Mouse (Mus musculus): ENCODE data around the gene Traf1. TPM values are rescaled to one million over a fixed set of nuclear protein-coding genes. Genes with fewer than 3 reads are reported as not detected.

Gene Traf1
- polyA plus RNA-seq, 1 experiment = 6.4 TPM

GRCm38 (mm10) chr2:34966243-34966934, 4.8 kb upstream of the Traf1 start:
- DNase-seq (ENCODE audit: low read depth) = no peak

GRCm38 (mm10) chr2:34965806-34966205, 4.2 kb upstream of the Traf1 start:
- DNase-seq (ENCODE audit: low read depth) = no peak

GRCm38 (mm10) chr2:34965293-34965692, 3.7 kb upstream of the Traf1 start:
- DNase-seq (ENCODE audit: low read depth) = no peak

- DNase-seq (ENCODE audit: low read depth) = no peak
Measured at GRCm38 (mm10) chr2:34964651-34965050, 3.1 kb upstream of the Traf1 start.

- DNase-seq (ENCODE audit: low read depth) = no peak
Measured at GRCm38 (mm10) chr2:34964230-34964629, 2.7 kb upstream of the Traf1 start.

GRCm38 (mm10) chr2:34963371-34963956, 1.9 kb upstream of the Traf1 start:
- DNase-seq (ENCODE audit: low read depth) = no peak

- DNase-seq (ENCODE audit: low read depth) = no peak
Measured at GRCm38 (mm10) chr2:34962893-34963292, 1.3 kb upstream of the Traf1 start.

GRCm38 (mm10) chr2:34962211-34962610, 639 bp upstream of the Traf1 start:
- no peak for DNase-seq (ENCODE audit: low read depth)

- DNase-seq (ENCODE audit: low read depth) = no peak
Measured at GRCm38 (mm10) chr2:34960966-34961365, 606 bp downstream of the Traf1 start.

- no peak for DNase-seq (ENCODE audit: low read depth)
Measured at GRCm38 (mm10) chr2:34960466-34960865, 1.1 kb downstream of the Traf1 start.

- DNase-seq (ENCODE audit: low read depth) = no peak
Measured at GRCm38 (mm10) chr2:34958582-34958981, 3.0 kb downstream of the Traf1 start.

GRCm38 (mm10) chr2:34958036-34958435, 3.5 kb downstream of the Traf1 start:
- no peak for DNase-seq (ENCODE audit: low read depth)

GRCm38 (mm10) chr2:34957405-34957804, 4.2 kb downstream of the Traf1 start:
- DNase-seq (ENCODE audit: low read depth) = no peak

- DNase-seq (ENCODE audit: low read depth) = no peak
Measured at GRCm38 (mm10) chr2:34956941-34957340, 4.6 kb downstream of the Traf1 start.

GRCm38 (mm10) chr2:34954344-34954743, 7.2 kb downstream of the Traf1 start:
- no peak for DNase-seq (ENCODE audit: low read depth)

GRCm38 (mm10) chr2:34953547-34954116, 7.9 kb downstream of the Traf1 start:
- no peak for DNase-seq (ENCODE audit: low read depth)

GRCm38 (mm10) chr2:34953018-34953417, 8.6 kb downstream of the Traf1 start:
- DNase-seq (ENCODE audit: low read depth) = no peak

- DNase-seq (ENCODE audit: low read depth) = no peak
Measured at GRCm38 (mm10) chr2:34951469-34951868, 10.1 kb downstream of the Traf1 start.

- no peak for DNase-seq (ENCODE audit: low read depth)
Measured at GRCm38 (mm10) chr2:34948622-34949021, 12.9 kb downstream of the Traf1 start.

GRCm38 (mm10) chr2:34946046-34946445, 15.5 kb downstream of the Traf1 start:
- no peak for DNase-seq (ENCODE audit: low read depth)

GRCm38 (mm10) chr2:34945580-34945979, 16.0 kb downstream of the Traf1 start:
- DNase-seq (ENCODE audit: low read depth) = no peak

GRCm38 (mm10) chr2:34944761-34945160, 16.8 kb downstream of the Traf1 start:
- no peak for DNase-seq (ENCODE audit: low read depth)

GRCm38 (mm10) chr2:34943556-34944120, 17.9 kb downstream of the Traf1 start:
- DNase-seq (ENCODE audit: low read depth) = no peak

All from gonadal fat pad, adult 2 months (tissue).